Mouse (Mus musculus) forebrain, embryonic 16.5 days (tissue): Measurements from ENCODE around the gene Zfc3h1. TPM values are rescaled to one million over a fixed set of nuclear protein-coding genes. Genes with fewer than 3 reads are reported as not detected.
A peak's percentile ranks its signal among the peaks of the same experiment; 100 is the strongest.

Experiments used
- ATAC-seq: fragments of 200-750 bp; cut with Nextera tagmentation; 2 replicates; pipeline ENCODE4 v1.8.0; 2017; ENCODE audit warnings: mild to moderate bottlenecking, moderate library complexity
- H3K27ac ChIP-seq: fragments of 300-500 bp; sonication (generic); 2 replicates; pipeline ENCODE4 v1.5.1; 2014; ENCODE audit warnings: low read length, control low read depth
- H3K27me3 ChIP-seq: fragments of 300-500 bp; sonication (generic); replicated peaks from 2 replicates; pipeline ENCODE4 v1.6.1; 2014; ENCODE audit warnings: low read length; ENCODE audit not compliant: control insufficient read depth, insufficient read depth
- H3K36me3 ChIP-seq: fragments of 300-500 bp; sonication (generic); 2 replicates; pipeline ENCODE4 v1.6.1; 2014; ENCODE audit not compliant: control insufficient read depth, insufficient read depth
- H3K4me1 ChIP-seq: fragments of 300-500 bp; sonication (generic); replicated peaks from 2 replicates; pipeline ENCODE4 v1.6.1; 2014; ENCODE audit warnings: low read length; ENCODE audit not compliant: control insufficient read depth, insufficient read depth
- H3K4me2 ChIP-seq: fragments of 300-500 bp; sonication (generic); 2 replicates; pipeline ENCODE4 v1.6.1; 2014; ENCODE audit warnings: mild to moderate bottlenecking, low read length, control low read depth
- H3K4me3 ChIP-seq: fragments of 300-500 bp; sonication (generic); replicated peaks from 2 replicates; pipeline ENCODE4 v1.5.1; 2014; ENCODE audit warnings: mild to moderate bottlenecking, low read length, control low read depth
- H3K9ac ChIP-seq: fragments of 300-500 bp; sonication (generic); replicated peaks from 2 replicates; pipeline ENCODE4 v1.6.1; 2014; ENCODE audit warnings: low read depth, low read length, control low read depth
- H3K9me3 ChIP-seq: fragments of 300-500 bp; sonication (generic); 2 replicates; pipeline ENCODE4 v1.6.1; 2016; ENCODE audit warnings: low read length; ENCODE audit not compliant: control insufficient read depth
- WGBS: fragments of 180-500 bp; shearing (Covaris S2); extraction: QIAGEN DNeasy Blood & Tissue Kit; methylation state at CpG from one replicate; pipeline ENCODE4 v1.1.7; 2014; 5-methylcytosine and 5-hydroxymethylcytosine counted together
- polyA plus RNA-seq: library from polyadenylated mRNA; unstranded; fragments of >200 nt; fragmentation: Nextera tagmentation; extraction: Ambion mirVana; gene quantifications from 2 replicates; pipeline ENCODE4 v1.2.1, GENCODE M21; 2015

The Zfc3h1 gene
- polyA plus RNA-seq, 1 experiment from 2014 or later, result 21.2 TPM

- H3K9me3 ChIP-seq, result no peaks in the 10 kb centered on the region
- peak overlapping the region; percentile 39 for H3K9ac ChIP-seq
- peak overlapping the region; percentile 75 for H3K4me2 ChIP-seq
- no peaks in the 10 kb centered on the region for H3K27me3 ChIP-seq
- H3K4me1 ChIP-seq, result peaks cover 31% of the 10 kb centered on the region
- H3K36me3 ChIP-seq, result no peaks in the 10 kb centered on the region
- WGBS, result 4% methylated on average over 12 of the region's 12 CpGs
- H3K27ac ChIP-seq, result peak overlapping the region; percentile 73
- no peak for ATAC-seq
- peak overlapping the region; percentile 98 for H3K4me3 ChIP-seq
Observed at GRCm38 (mm10) chr10:115382846-115383643, 1.7 kb upstream of the Zfc3h1 start.

GRCm38 (mm10) chr10:115383644-115384220, 1.0 kb upstream of the Zfc3h1 start:
- Histone ChIP-seq H3K27ac (peak overlapping the region; percentile 99), H3K4me2 (peak overlapping the region; percentile 75), H3K4me3 (peak overlapping the region; percentile 98), H3K4me1 (peaks cover 37% of the 10 kb centered on the region), H3K36me3 (no peaks in the 10 kb centered on the region), H3K9ac (peak overlapping the region; percentile 87), H3K27me3 (no peaks in the 10 kb centered on the region), H3K9me3 (no peaks in the 10 kb centered on the region)
- ATAC-seq, result no peak
- under 1% methylated on average over 15 of the region's 15 CpGs for WGBS

- ATAC-seq, result peak; percentile 13; the same call in 1 of the 2 replicates
- under 1% methylated on average over 93 of the region's 101 CpGs for WGBS
- no peaks in the 10 kb centered on the region for H3K36me3 ChIP-seq
- H3K27ac ChIP-seq, result peak overlapping the region; percentile 96
- H3K9me3 ChIP-seq, result no peaks in the 10 kb centered on the region
- peak overlapping the region; percentile 82 for H3K9ac ChIP-seq
- peaks cover 37% of the 10 kb centered on the region for H3K4me1 ChIP-seq
- H3K4me3 ChIP-seq, result peak overlapping the region; percentile 98
- peak overlapping the region; percentile 90 for H3K4me2 ChIP-seq
- H3K27me3 ChIP-seq, result no peaks in the 10 kb centered on the region
Observed at GRCm38 (mm10) chr10:115385018-115386002, 551 bp downstream of the Zfc3h1 start.

GRCm38 (mm10) chr10:115387891-115388290, 3.1 kb downstream of the Zfc3h1 start:
- Histone ChIP-seq H3K9ac (no peak overlapping the region), H3K27ac (no peak overlapping the region), H3K4me2 (peak overlapping the region; percentile 31), H3K27me3 (no peaks in the 10 kb centered on the region), H3K36me3 (no peaks in the 10 kb centered on the region), H3K4me3 (no peak overlapping the region), H3K9me3 (no peaks in the 10 kb centered on the region), H3K4me1 (peaks cover 24% of the 10 kb centered on the region)
- WGBS, result 70% methylated on average over 3 of the region's 3 CpGs
- no peak for ATAC-seq

- Histone ChIP-seq H3K27me3 (no peaks in the 10 kb centered on the region), H3K4me3 (no peak overlapping the region), H3K27ac (no peak overlapping the region), H3K9me3 (no peaks in the 10 kb centered on the region), H3K4me1 (peaks cover 21% of the 10 kb centered on the region), H3K9ac (no peak overlapping the region), H3K36me3 (peaks cover 8% of the 10 kb centered on the region; the same call in 1 of the 2 replicates), H3K4me2 (no peak overlapping the region)
- no peak for ATAC-seq
- WGBS, result 95% methylated on average over 4 of the region's 4 CpGs
Observed at GRCm38 (mm10) chr10:115391076-115391475, 6.3 kb downstream of the Zfc3h1 start.

- Histone ChIP-seq H3K9ac (no peak overlapping the region), H3K4me1 (peaks cover 15% of the 10 kb centered on the region), H3K4me3 (no peak overlapping the region), H3K4me2 (no peak overlapping the region), H3K36me3 (peaks cover 8% of the 10 kb centered on the region; the same call in 1 of the 2 replicates), H3K27ac (no peak overlapping the region), H3K27me3 (no peaks in the 10 kb centered on the region), H3K9me3 (no peaks in the 10 kb centered on the region)
- WGBS, result 94% methylated on average over 1 of the region's 1 CpGs
- ATAC-seq, result no peak
Observed at GRCm38 (mm10) chr10:115391896-115392295, 7.1 kb downstream of the Zfc3h1 start.

- Histone ChIP-seq H3K4me3 (no peak overlapping the region), H3K9ac (no peak overlapping the region), H3K4me2 (no peak overlapping the region), H3K36me3 (peaks cover 36% of the 10 kb centered on the region), H3K27ac (no peak overlapping the region), H3K4me1 (no peaks in the 10 kb centered on the region), H3K27me3 (no peaks in the 10 kb centered on the region), H3K9me3 (no peaks in the 10 kb centered on the region)
- WGBS, result 65% methylated on average over 6 of the region's 6 CpGs
- ATAC-seq, result peak; percentile 38; the same call in 1 of the 2 replicates
Observed at GRCm38 (mm10) chr10:115406393-115406792, 21.6 kb downstream of the Zfc3h1 start.

GRCm38 (mm10) chr10:115413496-115413895, 28.7 kb downstream of the Zfc3h1 start:
- H3K9me3 ChIP-seq, result no peaks in the 10 kb centered on the region
- no peak overlapping the region for H3K4me3 ChIP-seq
- H3K36me3 ChIP-seq, result peaks cover 53% of the 10 kb centered on the region

GRCm38 (mm10) chr10:115414056-115414455, 29.3 kb downstream of the Zfc3h1 start:
- H3K4me3 ChIP-seq, result no peak overlapping the region
- no peak for ATAC-seq
- 94% methylated on average over 3 of the region's 3 CpGs for WGBS
- no peak overlapping the region for H3K9ac ChIP-seq
- peaks cover 51% of the 10 kb centered on the region for H3K36me3 ChIP-seq
- H3K27me3 ChIP-seq, result no peaks in the 10 kb centered on the region
- H3K27ac ChIP-seq, result no peak overlapping the region
- no peaks in the 10 kb centered on the region for H3K9me3 ChIP-seq
- H3K4me2 ChIP-seq, result no peak overlapping the region
- no peaks in the 10 kb centered on the region for H3K4me1 ChIP-seq

More at GRCm38 (mm10) chr10:115413496-115413895, 28.7 kb downstream of the Zfc3h1 start:
- Histone ChIP-seq H3K27me3 (no peaks in the 10 kb centered on the region), H3K9ac (no peak overlapping the region), H3K4me2 (no peak overlapping the region), H3K27ac (no peak overlapping the region), H3K4me1 (no peaks in the 10 kb centered on the region)
- no peak for ATAC-seq
- 86% methylated on average over 2 of the region's 2 CpGs for WGBS
